Mouse (Mus musculus) lung, adult 2 months (tissue): Measurements from ENCODE around the gene Slc24a1. TPM values are rescaled to one million over a fixed set of nuclear protein-coding genes. Genes with fewer than 3 reads are reported as not detected.

Experiments used
- DNase-seq: peaks from one replicate; pipeline ENCODE4 v3.0.0; 2022
- H3K4me1 ChIP-seq: fragments of 200-500 bp; 2 replicates; pipeline ENCODE4 v1.6.1; 2011; ENCODE audit warnings: low read length; ENCODE audit not compliant: control insufficient read depth, insufficient read depth
- H3K4me3 ChIP-seq: fragments of 200-500 bp; replicated peaks from 2 replicates; pipeline ENCODE3; 2011; ENCODE audit warnings: low read depth, mild to moderate bottlenecking, control low read depth, low read length; ENCODE audit errors: extremely low read depth
- CTCF ChIP-seq: fragments of 200-500 bp; IDR thresholded peaks from 2 replicates; pipeline ENCODE4 v1.5.1; 2011; ENCODE audit warnings: mild to moderate bottlenecking, low read length, control low read depth; ENCODE audit not compliant: insufficient read depth
- POLR2A ChIP-seq: fragments of 200-500 bp; IDR thresholded peaks from 2 replicates; pipeline ENCODE4 v1.6.1; 2011; ENCODE audit warnings: low read depth, mild to moderate bottlenecking, control low read depth, low read length, borderline replicate concordance; ENCODE audit errors: extremely low read depth
- WGBS: fragments of 180-500 bp; shearing (Covaris S2); methylation state at CpG from one replicate; pipeline ENCODE4 v1.1.7; 2018; 5-methylcytosine and 5-hydroxymethylcytosine counted together
- polyA plus RNA-seq: library from polyadenylated mRNA; depleted of rRNA; stranded (reverse); fragments of >200 nt; gene quantifications from 2 replicates; pipeline ENCODE4 v1.2.3, GENCODE M21; 2012

Gene Slc24a1
- polyA plus RNA-seq, 1 experiment = 0.05 TPM

- no peak for TF ChIP-seq CTCF
- no peak for TF ChIP-seq POLR2A
- WGBS = 25% methylated on average over 4 of the region's 4 CpGs
Measured at GRCm38 (mm10) chr9:64939281-64939680, 12.1 kb downstream of the Slc24a1 start.

DNA sequence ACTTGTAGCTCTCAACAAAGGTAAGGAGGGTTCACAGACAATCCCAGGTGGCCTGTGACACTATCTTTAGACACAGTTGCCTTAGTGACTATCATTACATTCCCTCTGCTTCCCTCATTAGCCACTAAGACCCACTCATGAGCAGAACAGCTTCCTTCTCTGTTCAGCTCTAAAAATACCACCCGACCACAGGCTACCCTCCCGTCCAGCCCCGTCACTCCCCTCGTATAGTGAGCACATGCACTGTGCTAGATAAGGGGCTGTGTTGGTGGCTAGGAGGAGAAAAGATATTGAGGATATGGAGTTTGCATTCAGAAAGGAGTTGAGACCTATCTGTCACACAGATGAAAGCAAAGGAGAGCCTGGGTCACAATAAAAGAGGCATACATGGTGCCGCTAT, 12.9 kb downstream of the Slc24a1 start:
- H3K4me3 ChIP-seq = no peak overlapping the region
- TF ChIP-seq POLR2A (no peak), CTCF (no peak)
- peaks cover 8% of the 10 kb centered on the region; the same call in 1 of the 2 replicates for H3K4me1 ChIP-seq
- WGBS = 68% methylated on average over 5 of the region's 5 CpGs
- DNase-seq = no peak

More at GRCm38 (mm10) chr9:64939281-64939680, 12.1 kb downstream of the Slc24a1 start:
- no peak for DNase-seq
- Histone ChIP-seq H3K4me3 (no peak overlapping the region), H3K4me1 (peaks cover 4% of the 10 kb centered on the region; the same call in 1 of the 2 replicates)

DNA sequence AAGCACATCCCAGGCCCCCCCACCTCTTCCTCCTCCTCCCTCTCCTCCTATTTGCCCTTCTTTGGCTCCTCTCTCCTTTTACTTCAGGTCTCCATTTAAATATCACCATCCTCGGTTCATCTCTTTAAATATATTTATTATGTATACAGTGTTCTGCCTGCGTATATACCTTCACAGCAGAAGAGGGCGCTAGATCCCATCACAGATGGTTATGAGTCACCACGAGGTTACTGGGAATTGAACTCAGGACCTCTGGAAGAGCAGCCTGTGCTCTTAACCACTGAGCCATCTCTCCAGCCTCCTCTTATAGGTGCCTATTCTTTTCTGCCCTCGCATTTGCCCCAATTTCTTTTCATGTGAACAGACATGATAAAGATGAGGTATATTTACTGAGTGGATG, 13.9 kb downstream of the Slc24a1 start:
- Histone ChIP-seq H3K4me3 (no peak overlapping the region), H3K4me1 (peaks cover 8% of the 10 kb centered on the region; the same call in 1 of the 2 replicates)
- no peak for TF ChIP-seq POLR2A
- no peak for TF ChIP-seq CTCF
- DNase-seq = no peak
- WGBS = 54% methylated on average over 5 of the region's 5 CpGs

DNA sequence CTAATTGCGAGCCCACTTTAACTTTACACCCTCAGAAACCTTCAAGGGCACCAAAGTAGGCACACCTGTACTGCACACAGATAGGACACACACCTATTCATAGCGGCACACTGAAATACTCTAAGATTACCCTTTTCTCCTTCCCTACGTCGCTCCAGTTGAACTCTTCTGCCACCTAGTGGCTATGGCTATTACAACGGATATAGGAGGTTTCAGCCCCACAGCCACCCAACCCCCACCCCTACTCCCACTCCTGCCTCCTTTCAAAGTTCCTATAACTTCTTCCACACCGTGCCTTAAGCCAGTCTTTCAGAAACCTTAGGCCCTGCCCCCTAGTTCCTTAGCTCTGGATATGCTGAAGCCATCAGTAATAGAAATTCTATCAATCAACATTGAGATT, 14.9 kb downstream of the Slc24a1 start:
- Histone ChIP-seq H3K4me3 (no peak overlapping the region), H3K4me1 (peaks cover 8% of the 10 kb centered on the region; the same call in 1 of the 2 replicates)
- no peak for TF ChIP-seq POLR2A
- TF ChIP-seq CTCF = peak; percentile 55
- WGBS = 6% methylated on average over 6 of the region's 6 CpGs
- DNase-seq = peak; percentile 54

DNA sequence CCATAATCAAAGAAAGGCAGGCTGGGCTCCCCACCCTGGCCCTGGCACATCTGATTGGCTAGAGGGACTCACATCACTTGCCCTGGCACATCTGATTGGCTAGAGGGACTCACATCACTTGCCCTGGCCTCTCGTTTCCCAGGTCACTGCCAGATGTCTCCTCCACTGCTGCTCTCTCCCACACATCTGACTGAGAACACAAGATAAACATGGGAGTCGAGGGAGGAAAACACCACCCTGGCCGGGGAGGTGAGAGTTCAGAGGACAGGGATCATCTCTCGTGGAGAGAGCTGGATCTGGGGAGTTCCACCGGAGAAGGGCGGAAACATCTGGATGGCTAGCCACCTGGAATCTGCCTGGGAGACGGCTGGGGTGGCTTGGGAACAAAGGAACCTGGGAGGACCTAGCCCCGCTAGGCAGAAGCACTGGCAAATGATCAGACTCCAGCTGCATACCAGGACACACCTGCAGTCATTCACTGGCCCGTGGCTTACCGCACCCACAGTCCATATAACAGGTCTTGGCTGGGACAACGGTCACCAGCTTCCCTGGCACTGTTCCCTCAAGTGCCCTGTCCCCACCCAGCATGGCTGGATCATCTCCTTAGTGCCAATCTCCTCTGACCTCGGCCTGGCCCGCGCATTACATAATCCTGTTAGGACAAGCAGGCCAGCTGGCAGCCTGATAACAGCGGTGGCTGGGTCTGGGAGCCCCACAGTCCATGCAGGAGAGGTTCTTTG, 17.2 kb downstream of the Slc24a1 start:
- H3K4me1 ChIP-seq = peaks cover 6% of the 10 kb centered on the region; the same call in 1 of the 2 replicates
- peak; percentile 34 for DNase-seq
- no peak overlapping the region for H3K4me3 ChIP-seq
- no peak for TF ChIP-seq POLR2A
- 22% methylated on average over 15 of the region's 15 CpGs for WGBS

GRCm38 (mm10) chr9:64931751-64932610, 19.4 kb downstream of the Slc24a1 start:
- DNase-seq = no peak
- no peak for TF ChIP-seq CTCF
- WGBS = 39% methylated on average over 7 of the region's 7 CpGs
- H3K4me3 ChIP-seq = no peak overlapping the region
- peaks cover 6% of the 10 kb centered on the region; the same call in 1 of the 2 replicates for H3K4me1 ChIP-seq

DNA sequence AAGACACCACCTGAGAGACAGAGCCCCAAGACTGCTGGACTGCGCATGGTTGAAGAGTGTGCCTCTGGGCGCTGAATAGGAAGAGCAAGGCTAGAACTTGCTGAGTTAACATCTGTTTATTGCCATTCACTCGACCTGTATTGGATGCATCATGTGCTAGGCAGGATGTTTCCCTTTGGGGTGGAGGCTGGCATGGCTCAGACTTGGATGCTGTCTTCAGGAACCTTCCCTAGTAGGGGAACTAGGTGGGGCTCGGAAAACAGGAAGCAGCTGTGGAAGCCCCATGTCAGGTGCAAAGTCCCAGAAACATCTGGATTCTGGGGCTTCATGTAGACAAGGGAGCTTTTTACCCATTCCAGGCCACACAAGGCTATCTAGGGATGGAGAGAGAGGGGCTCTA, 21.2 kb downstream of the Slc24a1 start:
- DNase-seq = no peak

GRCm38 (mm10) chr9:64926201-64926991, 25.0 kb downstream of the Slc24a1 start:
- no peaks in the 10 kb centered on the region for H3K4me1 ChIP-seq
- 42% methylated on average over 8 of the region's 8 CpGs for WGBS
- no peak overlapping the region for H3K4me3 ChIP-seq
- TF ChIP-seq CTCF = no peak
- no peak for DNase-seq

More for the DNA sequence above, 21.2 kb downstream of the Slc24a1 start:
- Histone ChIP-seq H3K4me1 (peaks cover 6% of the 10 kb centered on the region; the same call in 1 of the 2 replicates), H3K4me3 (no peak overlapping the region)
- TF ChIP-seq CTCF (no peak), POLR2A (no peak)
- 57% methylated on average over 4 of the region's 4 CpGs for WGBS

- DNase-seq = no peak
- no peak for TF ChIP-seq POLR2A
- TF ChIP-seq CTCF = no peak
- H3K4me3 ChIP-seq = no peak overlapping the region
- H3K4me1 ChIP-seq = no peaks in the 10 kb centered on the region
- 54% methylated on average over 5 of the region's 5 CpGs for WGBS
Measured at GRCm38 (mm10) chr9:64925771-64926170, 25.6 kb downstream of the Slc24a1 start.
